Mouse (Mus musculus) heart, embryonic 11.5 days (tissue): Measurements from ENCODE around the gene Csrnp1. TPM values are rescaled to one million over a fixed set of nuclear protein-coding genes. Genes with fewer than 3 reads are reported as not detected.

Experiments used
- ATAC-seq: fragments of 200-750 bp; cut with Nextera tagmentation; replicated peaks from 2 replicates; pipeline ENCODE4 v1.8.0; 2017; ENCODE audit warnings: moderate library complexity; ENCODE audit not compliant: insufficient number of reproducible peaks, low FRiP score, low TSS enrichment
- H3K27ac ChIP-seq: fragments of 300-500 bp; sonication (generic); 2 replicates; pipeline ENCODE4 v1.5.1; 2014; ENCODE audit warnings: mild to moderate bottlenecking, low read depth, low read length
- H3K27me3 ChIP-seq: fragments of 300-500 bp; sonication (generic); 2 replicates; pipeline ENCODE4 v1.6.1; 2014; ENCODE audit warnings: mild to moderate bottlenecking, low read length, mixed read lengths; ENCODE audit not compliant: control insufficient read depth, insufficient read depth
- H3K36me3 ChIP-seq: fragments of 300-500 bp; sonication (generic); 2 replicates; pipeline ENCODE4 v1.6.1; 2014; ENCODE audit warnings: mild to moderate bottlenecking, low read length, moderate library complexity, mixed read lengths; ENCODE audit not compliant: control insufficient read depth, insufficient read depth
- H3K4me1 ChIP-seq: fragments of 300-500 bp; sonication (generic); 2 replicates; pipeline ENCODE4 v1.6.1; 2014; ENCODE audit warnings: low read length; ENCODE audit not compliant: control insufficient read depth, insufficient read depth
- H3K4me2 ChIP-seq: fragments of 300-500 bp; sonication (generic); 2 replicates; pipeline ENCODE4 v1.6.1; 2014; ENCODE audit warnings: mild to moderate bottlenecking, moderate library complexity
- H3K4me3 ChIP-seq: fragments of 300-500 bp; sonication (generic); 2 replicates; pipeline ENCODE4 v1.5.1; 2014; ENCODE audit warnings: low read depth, low read length
- H3K9ac ChIP-seq: fragments of 300-500 bp; sonication (generic); 2 replicates; pipeline ENCODE4 v1.6.1; 2014; ENCODE audit warnings: mild to moderate bottlenecking, low read depth, low read length, moderate library complexity
- H3K9me3 ChIP-seq: fragments of 300-500 bp; sonication (generic); replicated peaks from 2 replicates; pipeline ENCODE4 v1.6.1; 2016; ENCODE audit warnings: low read length; ENCODE audit not compliant: control insufficient read depth
- WGBS: fragments of 180-500 bp; shearing (Covaris S2); extraction: QIAGEN DNeasy Blood & Tissue Kit; methylation state at CpG from one replicate; pipeline ENCODE4 v1.1.7; 2014; ENCODE audit not compliant: insufficient replicate concordance; 5-methylcytosine and 5-hydroxymethylcytosine counted together
- polyA plus RNA-seq: library from polyadenylated mRNA; unstranded; fragments of >200 nt; fragmentation: Nextera tagmentation; extraction: Ambion mirVana; gene quantifications from 2 replicates; pipeline ENCODE4 v1.2.1, GENCODE M21; 2014

Csrnp1 gene
- polyA plus RNA-seq, 1 experiment from 2014 or later = 3.3 TPM

DNA sequence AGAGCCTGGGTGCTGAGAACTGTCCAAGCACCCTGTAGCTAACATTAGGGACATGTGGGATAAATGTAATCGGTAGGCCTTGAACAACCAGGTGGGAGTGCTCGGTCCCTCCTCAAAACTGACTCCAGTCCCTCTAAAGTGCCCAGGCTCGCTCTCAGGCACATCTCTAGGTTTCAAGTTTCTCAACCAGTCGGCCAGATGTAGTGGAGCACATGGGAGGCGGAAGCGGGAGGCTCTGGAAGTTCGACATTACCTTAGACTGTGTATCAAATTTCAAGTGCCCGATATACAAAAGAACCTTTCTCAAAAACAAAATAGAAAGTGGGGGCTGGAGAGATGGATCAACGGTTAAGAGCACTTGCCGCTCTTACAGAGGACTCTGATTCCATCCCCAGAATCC, 44.8 kb downstream of the Csrnp1 start:
- Histone ChIP-seq H3K27me3 (no peaks in the 10 kb centered on the region), H3K9me3 (no peaks in the 10 kb centered on the region), H3K4me3 (no peak overlapping the region), H3K27ac (no peak overlapping the region), H3K9ac (no peak overlapping the region), H3K4me1 (peaks cover 4% of the 10 kb centered on the region; the same call in 1 of the 2 replicates), H3K36me3 (no peaks in the 10 kb centered on the region), H3K4me2 (no peak overlapping the region)
- 74% methylated on average over 10 of the region's 10 CpGs for WGBS
- ATAC-seq = no peak

DNA sequence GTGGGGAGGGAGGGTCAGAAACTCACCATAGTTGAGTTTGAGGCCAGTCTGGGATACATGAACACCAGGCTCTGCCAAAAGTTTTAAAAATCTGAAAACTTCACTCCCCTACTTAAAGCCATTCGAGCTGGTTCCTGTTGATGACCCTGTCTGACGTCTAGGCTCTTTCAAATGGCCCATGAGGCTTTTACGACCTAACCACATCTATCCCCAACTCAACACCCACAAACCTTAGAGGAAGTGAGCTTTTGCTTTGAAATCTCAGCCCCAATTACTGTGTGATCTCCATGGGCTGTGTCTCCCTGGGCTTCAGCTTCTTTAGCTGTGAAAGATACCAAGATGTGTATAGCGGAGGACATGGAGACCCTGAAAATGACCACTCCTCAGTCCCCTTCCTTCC, 46.0 kb downstream of the Csrnp1 start:
- 71% methylated on average over 4 of the region's 4 CpGs for WGBS

DNA sequence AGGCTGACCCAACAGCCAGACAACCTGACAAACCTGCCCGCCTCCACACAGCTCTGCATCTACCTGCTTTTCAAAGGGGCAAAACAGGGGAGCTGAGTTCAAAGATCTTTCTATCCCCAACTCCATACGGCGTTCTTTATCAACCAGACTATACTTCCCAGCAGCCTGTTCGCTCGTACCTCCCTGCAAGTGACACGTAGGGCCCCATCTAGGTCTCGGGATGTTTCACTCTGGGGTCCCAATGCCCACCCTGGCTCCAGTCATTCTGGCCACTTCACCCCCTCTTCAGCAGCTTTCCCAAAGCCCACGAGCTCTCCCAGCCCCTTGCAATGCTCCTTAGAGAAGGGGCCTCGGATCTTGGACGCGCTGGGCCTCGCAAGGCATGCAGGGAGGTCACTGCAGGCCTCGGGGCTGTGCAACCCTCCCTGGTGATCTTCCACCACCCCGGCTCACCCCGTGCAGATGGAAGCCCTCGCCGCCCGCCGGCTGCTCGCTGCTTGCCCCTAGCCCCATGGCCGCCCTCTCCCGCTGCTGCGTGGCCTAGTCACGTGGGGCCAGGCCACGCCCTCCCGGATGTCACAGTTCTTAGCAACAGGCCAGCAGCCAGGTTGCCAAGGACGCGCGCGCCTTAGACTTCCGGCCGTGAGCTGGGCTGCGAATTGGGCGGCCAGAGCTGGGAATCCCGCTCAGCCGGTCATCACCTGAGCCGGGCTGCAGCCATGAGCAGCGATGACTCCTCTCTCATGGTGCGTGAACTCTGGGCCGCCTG, 47.3 kb downstream of the Csrnp1 start, which contains the start of the genes Gorasp1 and Ttc21a:
TSS of gene Gorasp1 (minus strand) at position 561 of the 769 bp plus-strand sequence.
TSS of gene Ttc21a (plus strand) at position 602 of the 769 bp plus-strand sequence.
- Histone ChIP-seq H3K27me3 (no peaks in the 10 kb centered on the region), H3K9ac (peak within 1 kb of the TSS; percentile 76), H3K9me3 (no peaks in the 10 kb centered on the region), H3K36me3 (0 out of 2 replicates have a peak, but pooled peaks cover 6% of the 10 kb centered on the region), H3K4me1 (peaks cover 6% of the 10 kb centered on the region; the same call in 1 of the 2 replicates), H3K27ac (peak within 1 kb of the TSS; percentile 50; the same call in 1 of the 2 replicates), H3K4me2 (peak within 1 kb of the TSS; percentile 93), H3K4me3 (peak within 1 kb of the TSS; percentile 59)
- ATAC-seq = peak; percentile 92
- WGBS = 3% methylated on average over 40 of the region's 40 CpGs

More for the DNA sequence above, 46.0 kb downstream of the Csrnp1 start:
- H3K9ac ChIP-seq = no peak overlapping the region
- H3K4me1 ChIP-seq = peaks cover 4% of the 10 kb centered on the region; the same call in 1 of the 2 replicates
- no peak for ATAC-seq
- H3K4me2 ChIP-seq = no peak overlapping the region
- no peaks in the 10 kb centered on the region for H3K9me3 ChIP-seq
- H3K36me3 ChIP-seq = no peaks in the 10 kb centered on the region
- H3K27me3 ChIP-seq = no peaks in the 10 kb centered on the region
- H3K4me3 ChIP-seq = no peak overlapping the region
- H3K27ac ChIP-seq = no peak overlapping the region

DNA sequence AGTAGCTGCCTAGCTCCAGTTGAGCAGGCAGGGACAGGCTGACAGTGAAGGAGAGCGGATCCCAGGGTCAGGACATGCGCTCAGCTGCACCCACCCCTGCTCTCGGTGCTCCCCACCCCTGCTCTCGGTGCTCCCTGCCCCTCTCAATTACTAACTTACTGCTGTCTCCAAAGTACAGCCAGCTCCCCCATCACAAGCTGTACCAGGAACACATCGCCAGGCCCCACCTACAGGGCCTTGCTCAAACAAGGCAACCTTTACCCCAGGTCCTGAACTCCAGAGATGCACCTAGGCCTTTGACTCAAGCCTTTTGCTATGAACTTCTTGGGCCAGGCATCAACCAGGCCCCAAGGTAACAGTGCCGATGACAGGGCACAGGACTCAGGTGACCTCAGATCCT, 50.8 kb downstream of the Csrnp1 start:
- Histone ChIP-seq H3K4me1 (peaks cover 6% of the 10 kb centered on the region; the same call in 1 of the 2 replicates), H3K9me3 (no peaks in the 10 kb centered on the region), H3K27me3 (no peaks in the 10 kb centered on the region), H3K36me3 (peaks cover 17% of the 10 kb centered on the region; the same call in 1 of the 2 replicates), H3K4me2 (no peak overlapping the region), H3K9ac (no peak overlapping the region), H3K4me3 (no peak overlapping the region), H3K27ac (no peak overlapping the region)
- no peak for ATAC-seq
- 84% methylated on average over 6 of the region's 6 CpGs for WGBS

DNA sequence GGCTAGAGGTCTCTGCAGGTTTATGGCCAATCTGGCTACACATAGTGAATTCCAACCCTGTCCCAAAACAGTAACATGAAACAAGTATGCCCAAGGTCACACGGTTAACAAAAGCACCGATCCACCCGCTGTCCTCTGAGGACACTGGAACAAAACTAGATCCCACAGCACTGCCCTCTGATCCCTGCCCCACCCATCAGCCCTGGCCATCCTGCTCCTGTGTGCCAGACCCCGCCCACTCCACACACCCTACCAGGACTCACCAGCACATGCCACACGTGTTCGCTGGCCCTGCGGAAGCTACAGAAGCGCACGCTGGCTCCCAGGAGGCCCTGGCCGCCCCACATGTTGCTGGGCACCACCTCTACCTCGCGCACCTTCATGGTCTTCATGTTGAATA, 52.1 kb downstream of the Csrnp1 start:
- no peak for ATAC-seq
- Histone ChIP-seq H3K36me3 (peaks cover 17% of the 10 kb centered on the region; the same call in 1 of the 2 replicates), H3K4me3 (no peak overlapping the region), H3K27ac (no peak overlapping the region), H3K4me1 (0 out of 2 replicates have a peak, but pooled peaks cover 2% of the 10 kb centered on the region), H3K27me3 (no peaks in the 10 kb centered on the region), H3K9me3 (no peaks in the 10 kb centered on the region), H3K9ac (no peak overlapping the region), H3K4me2 (no peak overlapping the region)
- WGBS = 90% methylated on average over 12 of the region's 12 CpGs

DNA sequence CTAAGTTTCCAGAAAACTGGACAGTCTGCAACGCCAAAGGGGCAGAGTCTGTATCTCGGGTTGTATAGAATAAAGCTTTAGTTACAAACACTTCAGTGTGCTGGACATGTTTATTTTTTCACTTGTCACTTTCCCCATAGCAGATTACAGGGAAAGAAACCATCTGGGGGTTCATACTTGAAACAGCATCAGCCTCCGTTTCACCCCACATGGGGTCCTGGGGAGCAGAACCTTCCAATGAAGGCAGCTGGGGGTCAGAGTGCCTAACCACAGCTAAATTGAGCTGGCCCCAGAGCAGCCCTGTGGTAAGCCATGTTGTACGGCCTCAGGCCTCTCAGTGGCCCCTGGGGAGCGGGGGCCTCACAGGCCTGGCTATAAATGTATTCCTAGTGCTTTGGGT, 58.0 kb downstream of the Csrnp1 start:
- no peak for ATAC-seq
- H3K27me3 ChIP-seq = no peaks in the 10 kb centered on the region
- no peaks in the 10 kb centered on the region for H3K4me1 ChIP-seq
- no peaks in the 10 kb centered on the region for H3K9me3 ChIP-seq
- no peak overlapping the region for H3K27ac ChIP-seq
- H3K9ac ChIP-seq = no peak overlapping the region
- H3K4me2 ChIP-seq = no peak overlapping the region
- H3K36me3 ChIP-seq = peaks cover 18% of the 10 kb centered on the region
- WGBS = 77% methylated on average over 5 of the region's 5 CpGs
- H3K4me3 ChIP-seq = no peak overlapping the region

DNA sequence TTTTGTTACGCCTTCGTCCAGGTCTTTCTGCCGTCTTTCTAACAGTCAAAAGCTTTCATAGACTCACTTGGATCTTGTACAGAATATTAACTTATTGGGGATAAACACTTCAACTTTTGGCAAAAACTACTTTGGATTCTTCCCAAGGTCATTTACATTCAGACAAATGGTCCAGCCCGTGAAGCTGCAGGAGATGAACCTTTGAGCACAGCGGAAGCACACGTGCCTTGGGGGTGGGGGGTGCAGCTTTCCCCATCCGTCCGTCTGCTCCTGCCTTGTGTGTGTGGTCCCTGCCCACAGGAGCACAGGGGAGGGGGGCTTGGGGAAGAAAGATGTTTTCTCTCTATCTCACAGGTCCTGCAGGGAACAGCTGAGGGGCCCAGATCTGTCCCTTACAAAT, 58.7 kb downstream of the Csrnp1 start:
- no peaks in the 10 kb centered on the region for H3K9me3 ChIP-seq
- H3K27me3 ChIP-seq = no peaks in the 10 kb centered on the region
- no peak overlapping the region for H3K4me2 ChIP-seq
- H3K4me3 ChIP-seq = no peak overlapping the region
- H3K36me3 ChIP-seq = peaks cover 15% of the 10 kb centered on the region
- H3K9ac ChIP-seq = no peak overlapping the region
- ATAC-seq = no peak
- no peak overlapping the region for H3K27ac ChIP-seq
- 77% methylated on average over 8 of the region's 8 CpGs for WGBS
- H3K4me1 ChIP-seq = no peaks in the 10 kb centered on the region

DNA sequence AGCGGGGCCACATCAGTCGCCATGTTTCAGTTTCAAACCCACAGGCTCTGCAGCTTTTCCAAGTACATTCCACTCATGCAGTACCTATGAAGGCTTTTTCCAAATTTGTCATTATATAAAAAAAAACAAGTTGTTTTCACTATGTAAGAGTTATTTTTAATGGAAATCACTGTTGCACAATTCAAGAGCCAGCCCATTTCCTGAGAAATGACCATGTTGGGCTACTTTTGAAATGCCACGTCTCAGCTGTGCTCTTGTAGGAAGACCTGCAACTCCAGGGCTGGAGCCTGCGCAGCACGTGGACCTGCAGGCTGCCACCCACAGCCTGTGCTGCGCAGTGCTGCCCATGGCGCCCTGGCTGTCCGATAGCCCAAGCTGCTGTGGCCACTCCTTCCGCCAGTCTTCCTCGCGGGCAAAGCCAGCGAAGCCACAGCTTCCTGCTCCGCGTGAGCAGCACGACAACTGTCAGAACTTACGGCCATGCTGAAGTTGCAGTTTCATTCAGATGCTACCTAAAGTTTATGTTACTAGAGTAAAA, 59.3 kb downstream of the Csrnp1 start:
- 89% methylated on average over 16 of the region's 16 CpGs for WGBS
- Histone ChIP-seq H3K4me1 (no peaks in the 10 kb centered on the region), H3K27me3 (no peaks in the 10 kb centered on the region), H3K9me3 (no peaks in the 10 kb centered on the region), H3K36me3 (peaks cover 16% of the 10 kb centered on the region), H3K27ac (no peak overlapping the region), H3K4me3 (no peak overlapping the region), H3K4me2 (no peak overlapping the region), H3K9ac (no peak overlapping the region)
- no peak for ATAC-seq
